Mouse (Mus musculus): ENCODE results near the gene Spsb3. TPM values are rescaled to one million over a fixed set of nuclear protein-coding genes. Genes with fewer than 3 reads are reported as not detected.

Gene Spsb3
- polyA plus RNA-seq, 1 experiment from 2014 or later = 86.8 TPM

DNA sequence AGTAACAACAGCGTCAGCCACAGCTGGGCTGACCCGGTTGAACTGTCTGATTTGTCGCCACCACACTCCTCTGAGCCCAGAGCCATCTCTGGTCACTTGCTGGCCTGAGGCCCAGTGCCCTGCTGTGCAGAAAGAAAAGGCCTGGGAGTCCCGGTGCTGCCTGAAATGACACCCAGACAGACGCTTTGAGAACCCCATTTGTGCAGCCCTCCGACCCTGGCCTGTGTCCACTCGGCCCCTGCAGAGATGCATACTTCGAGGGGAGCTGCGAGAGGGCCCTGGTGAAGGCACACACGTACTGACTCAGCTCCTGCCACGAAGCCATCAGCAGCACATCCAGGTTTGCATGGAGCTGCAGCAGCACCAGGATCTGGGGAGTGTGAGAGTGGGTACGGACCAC lies 6.3 kb downstream of the Spsb3 start:
- Histone ChIP-seq H3K4me1 (replicated peaks; ENCODE audit: control insufficient read depth, insufficient read depth, low read length) (peaks cover 34% of the 10 kb centered on the region), H3K9ac (replicated peaks; ENCODE audit: low read depth, low read length) (no peak overlapping the region), H3K9me3 (ENCODE audit: control insufficient read depth, low read length) (no peaks in the 10 kb centered on the region), H3K27ac (ENCODE audit: low read length) (no peak overlapping the region), H3K36me3 (ENCODE audit: control insufficient read depth, insufficient read depth) (peaks cover 22% of the 10 kb centered on the region), H3K4me2 (ENCODE audit: low read length) (no peak overlapping the region), H3K4me3 (replicated peaks; ENCODE audit: low read length) (no peak overlapping the region), H3K27me3 (replicated peaks; ENCODE audit: control insufficient read depth, insufficient read depth, low read length) (no peaks in the 10 kb centered on the region)
- no peak for ATAC-seq
- 87% methylated on average over 12 of the region's 12 CpGs for WGBS

DNA sequence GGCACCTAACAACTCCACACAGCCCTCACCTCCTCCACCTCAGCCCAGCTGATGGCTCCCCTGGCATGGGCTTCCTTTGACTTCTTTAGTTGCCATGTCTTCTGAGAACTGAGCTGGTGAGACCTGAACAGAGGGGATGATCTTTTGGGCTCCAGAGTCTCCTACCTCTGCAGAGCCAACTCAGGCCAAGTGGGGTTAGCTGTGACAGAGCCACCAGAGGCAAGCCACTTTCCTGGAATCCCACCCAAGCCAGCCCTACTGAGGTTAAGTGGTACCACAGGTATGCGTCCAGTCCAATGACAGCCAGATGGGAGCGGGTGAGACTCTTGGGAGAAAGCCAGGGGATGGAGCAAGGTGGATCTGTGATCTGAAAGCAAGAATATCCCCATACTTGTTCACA lies 6.8 kb downstream of the Spsb3 start:
- H3K9me3 ChIP-seq (ENCODE audit: control insufficient read depth, low read length) = no peaks in the 10 kb centered on the region
- 98% methylated on average over 2 of the region's 2 CpGs for WGBS
- no peak for ATAC-seq
- H3K9ac ChIP-seq (replicated peaks; ENCODE audit: low read depth, low read length) = no peak overlapping the region
- peaks cover 22% of the 10 kb centered on the region for H3K36me3 ChIP-seq (ENCODE audit: control insufficient read depth, insufficient read depth)
- H3K27me3 ChIP-seq (replicated peaks; ENCODE audit: control insufficient read depth, insufficient read depth, low read length) = no peaks in the 10 kb centered on the region
- H3K27ac ChIP-seq (ENCODE audit: low read length) = no peak overlapping the region
- H3K4me2 ChIP-seq (ENCODE audit: low read length) = no peak overlapping the region
- H3K4me1 ChIP-seq (replicated peaks; ENCODE audit: control insufficient read depth, insufficient read depth, low read length) = peaks cover 31% of the 10 kb centered on the region
- no peak overlapping the region for H3K4me3 ChIP-seq (replicated peaks; ENCODE audit: low read length)

DNA sequence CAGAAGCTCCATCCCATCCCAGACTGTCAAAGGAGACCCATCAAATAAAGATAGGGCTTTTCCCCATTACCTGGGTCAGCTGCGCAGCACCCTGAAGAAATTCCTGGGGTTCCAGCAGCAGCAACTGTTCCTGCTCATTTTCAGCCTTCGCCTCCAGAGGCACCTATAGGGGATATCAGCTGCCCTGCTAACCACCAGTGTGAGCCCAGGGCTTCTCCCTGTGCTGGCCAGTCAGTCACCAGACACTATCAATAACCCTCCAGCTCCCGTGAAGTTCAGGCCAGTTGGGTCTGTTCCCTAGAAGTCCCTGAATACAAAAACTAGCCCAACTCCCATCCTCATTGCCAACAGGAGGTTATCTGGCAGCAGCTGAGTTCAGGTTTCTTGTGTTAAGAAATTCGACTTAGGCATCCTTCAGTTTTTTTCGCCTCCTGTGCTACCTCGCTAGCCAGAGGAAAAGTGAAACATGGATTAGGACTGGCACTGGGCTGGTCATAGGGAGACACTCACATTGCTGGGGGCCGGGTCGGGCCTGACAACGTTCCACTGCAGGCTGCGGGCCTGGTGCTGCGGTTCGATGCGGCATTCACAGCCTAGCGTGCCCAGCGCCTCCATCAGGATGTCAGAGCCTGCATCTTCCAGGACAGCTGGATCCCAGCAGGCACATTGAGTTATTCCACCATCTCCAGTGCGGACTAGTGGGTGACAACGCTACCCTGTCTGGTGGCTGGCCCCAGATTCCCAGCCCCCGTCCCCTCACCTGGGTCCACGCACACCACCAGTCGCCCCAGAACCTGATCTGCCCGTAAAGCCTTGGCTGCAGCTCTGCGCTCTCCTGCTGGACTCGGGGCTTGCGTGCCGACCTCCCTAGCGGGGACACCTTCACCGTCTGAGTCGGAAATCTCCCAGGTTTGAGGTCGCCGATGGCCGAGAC lies 7.9 kb downstream of the Spsb3 start:
- H3K4me1 ChIP-seq (replicated peaks; ENCODE audit: control insufficient read depth, insufficient read depth, low read length) = peaks cover 31% of the 10 kb centered on the region
- peak overlapping the region; percentile 92 for H3K4me2 ChIP-seq (ENCODE audit: low read length)
- 11% methylated on average over 31 of the region's 31 CpGs for WGBS
- ATAC-seq = no peak
- H3K9me3 ChIP-seq (ENCODE audit: control insufficient read depth, low read length) = no peaks in the 10 kb centered on the region
- H3K4me3 ChIP-seq (replicated peaks; ENCODE audit: low read length) = peak overlapping the region; percentile 87
- peak overlapping the region; percentile 77 for H3K27ac ChIP-seq (ENCODE audit: low read length)
- peaks cover 29% of the 10 kb centered on the region for H3K36me3 ChIP-seq (ENCODE audit: control insufficient read depth, insufficient read depth)
- no peaks in the 10 kb centered on the region for H3K27me3 ChIP-seq (replicated peaks; ENCODE audit: control insufficient read depth, insufficient read depth, low read length)
- H3K9ac ChIP-seq (replicated peaks; ENCODE audit: low read depth, low read length) = peak overlapping the region; percentile 84

DNA sequence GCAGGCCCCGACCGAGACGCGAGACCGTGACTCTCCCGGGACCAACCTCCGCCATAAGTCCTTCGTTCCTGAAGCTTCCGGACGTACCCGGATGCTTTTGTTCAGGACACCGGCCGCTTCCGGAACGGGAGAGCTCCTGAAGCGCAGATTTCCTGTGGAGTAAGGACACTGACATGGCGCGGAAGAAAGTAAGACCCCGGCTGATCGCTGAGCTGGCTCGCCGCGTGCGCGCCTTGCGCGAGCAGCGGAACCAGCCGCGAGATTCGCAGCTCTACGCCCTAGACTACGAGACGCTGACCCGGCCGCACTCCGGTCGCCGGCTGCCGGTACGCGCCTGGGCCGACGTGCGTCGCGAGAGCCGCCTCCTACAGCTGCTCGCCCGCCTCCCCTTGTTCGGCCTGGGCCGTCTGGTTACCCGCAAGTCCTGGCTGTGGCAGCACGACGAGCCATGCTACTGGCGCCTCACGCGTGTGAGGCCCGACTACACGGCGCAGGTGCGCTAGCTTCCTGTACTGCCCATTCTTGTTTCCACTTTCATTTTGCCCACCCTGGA lies 8.6 kb downstream of the Spsb3 start, which contains the start of the genes Eme2 and Mrps34:
Eme2 (minus strand) TSS at position 93 of the 553 bp plus-strand sequence.
Mrps34 (plus strand) TSS at position 122 of the 553 bp plus-strand sequence.
- Histone ChIP-seq H3K9ac (replicated peaks; ENCODE audit: low read depth, low read length) (peak within 1 kb of the TSS; percentile 84), H3K4me2 (ENCODE audit: low read length) (peak within 1 kb of the TSS; percentile 92), H3K36me3 (ENCODE audit: control insufficient read depth, insufficient read depth) (peaks cover 28% of the 10 kb centered on the region), H3K4me1 (replicated peaks; ENCODE audit: control insufficient read depth, insufficient read depth, low read length) (peaks cover 31% of the 10 kb centered on the region), H3K9me3 (ENCODE audit: control insufficient read depth, low read length) (no peaks in the 10 kb centered on the region), H3K4me3 (replicated peaks; ENCODE audit: low read length) (peak within 1 kb of the TSS; percentile 87), H3K27me3 (replicated peaks; ENCODE audit: control insufficient read depth, insufficient read depth, low read length) (no peaks in the 10 kb centered on the region), H3K27ac (ENCODE audit: low read length) (peak within 1 kb of the TSS; percentile 77)
- under 1% methylated on average over 62 of the region's 62 CpGs for WGBS
- ATAC-seq = peak; percentile 60

DNA sequence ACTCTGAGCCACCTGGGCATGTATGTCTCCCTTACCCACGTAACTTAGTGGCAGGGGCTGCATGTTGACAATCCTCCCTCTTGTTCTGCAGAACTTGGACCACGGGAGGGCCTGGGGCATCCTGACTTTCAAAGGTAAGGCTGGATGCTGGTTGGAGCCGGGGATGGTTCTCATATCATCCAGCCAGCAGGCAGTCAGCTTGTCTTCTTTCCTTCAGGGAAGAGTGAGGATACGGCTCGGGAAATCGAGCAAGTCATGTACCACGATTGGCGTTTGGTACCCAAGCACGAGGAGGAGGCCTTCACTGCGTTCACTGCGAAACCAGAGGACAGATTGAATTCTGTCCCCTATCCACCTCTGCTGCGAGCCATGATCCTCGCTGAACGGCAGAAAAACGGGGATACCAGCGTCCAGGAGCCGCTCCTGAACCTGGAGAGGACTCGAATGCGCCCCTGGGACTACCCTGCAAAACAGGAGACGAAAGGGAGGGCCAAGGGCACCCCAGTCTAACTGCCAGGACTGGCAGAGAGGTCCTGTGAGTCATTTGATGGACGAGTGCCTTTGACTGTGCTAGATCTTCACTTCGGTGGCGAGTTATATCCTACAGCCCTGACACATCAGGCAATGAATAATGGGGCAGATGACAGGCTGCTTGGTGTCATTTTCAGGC lies 9.3 kb downstream of the Spsb3 start:
- Histone ChIP-seq H3K36me3 (ENCODE audit: control insufficient read depth, insufficient read depth) (peaks cover 25% of the 10 kb centered on the region), H3K9ac (replicated peaks; ENCODE audit: low read depth, low read length) (peak overlapping the region; percentile 84), H3K4me2 (ENCODE audit: low read length) (peak overlapping the region; percentile 92), H3K4me3 (replicated peaks; ENCODE audit: low read length) (peak overlapping the region; percentile 87), H3K9me3 (ENCODE audit: control insufficient read depth, low read length) (no peaks in the 10 kb centered on the region), H3K27me3 (replicated peaks; ENCODE audit: control insufficient read depth, insufficient read depth, low read length) (no peaks in the 10 kb centered on the region), H3K27ac (ENCODE audit: low read length) (peak overlapping the region; percentile 77), H3K4me1 (replicated peaks; ENCODE audit: control insufficient read depth, insufficient read depth, low read length) (peaks cover 31% of the 10 kb centered on the region)
- 9% methylated on average over 23 of the region's 23 CpGs for WGBS
- ATAC-seq = no peak

DNA sequence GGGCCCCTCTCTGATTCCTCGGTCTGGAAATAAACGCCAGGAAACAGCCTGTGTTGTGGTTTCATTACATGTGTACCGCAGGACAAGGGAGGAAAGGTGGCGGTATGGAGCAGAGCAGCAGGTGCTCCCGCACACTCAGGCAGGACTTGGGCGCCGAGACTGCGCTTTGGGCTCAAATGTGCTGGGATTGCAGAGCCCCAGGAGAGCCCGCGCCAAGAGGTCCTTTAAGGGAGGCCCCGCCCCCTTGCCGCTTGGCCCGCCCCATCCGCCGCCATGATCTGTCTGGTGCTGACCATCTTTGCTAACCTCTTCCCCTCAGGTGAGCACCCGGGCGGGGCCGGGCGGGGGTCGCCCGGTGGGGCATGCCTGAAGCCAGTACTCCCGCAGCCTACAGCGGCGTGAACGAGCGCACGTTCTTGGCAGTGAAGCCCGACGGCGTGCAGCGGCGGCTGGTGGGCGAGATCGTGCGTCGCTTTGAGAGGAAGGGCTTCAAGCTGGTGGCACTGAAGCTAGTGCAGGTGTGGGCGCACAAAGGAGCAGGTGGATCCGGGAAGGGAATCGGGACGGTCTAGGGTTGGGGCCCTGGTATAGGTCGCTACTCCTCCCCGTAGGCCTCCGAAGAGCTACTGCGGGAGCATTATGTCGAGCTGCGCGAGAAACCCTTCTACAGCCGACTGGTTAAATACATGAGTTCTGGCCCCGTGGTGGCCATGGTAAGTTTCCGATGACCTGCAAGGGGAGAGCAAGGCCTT lies 10.0 kb downstream of the Spsb3 start, which contains the start of gene Nme3:
Nme3 (plus strand) TSS at position 260 of the 752 bp plus-strand sequence.
- WGBS = under 1% methylated on average over 50 of the region's 50 CpGs
- peak within 1 kb of the TSS; percentile 87 for H3K4me3 ChIP-seq (replicated peaks; ENCODE audit: low read length)
- peaks cover 31% of the 10 kb centered on the region for H3K4me1 ChIP-seq (replicated peaks; ENCODE audit: control insufficient read depth, insufficient read depth, low read length)
- H3K36me3 ChIP-seq (ENCODE audit: control insufficient read depth, insufficient read depth) = peaks cover 22% of the 10 kb centered on the region
- no peaks in the 10 kb centered on the region for H3K9me3 ChIP-seq (ENCODE audit: control insufficient read depth, low read length)
- no peaks in the 10 kb centered on the region for H3K27me3 ChIP-seq (replicated peaks; ENCODE audit: control insufficient read depth, insufficient read depth, low read length)
- peak; percentile 75 for ATAC-seq
- peak within 1 kb of the TSS; percentile 87 for H3K27ac ChIP-seq (ENCODE audit: low read length)
- H3K4me2 ChIP-seq (ENCODE audit: low read length) = peak within 1 kb of the TSS; percentile 92
- H3K9ac ChIP-seq (replicated peaks; ENCODE audit: low read depth, low read length) = peak within 1 kb of the TSS; percentile 84

DNA sequence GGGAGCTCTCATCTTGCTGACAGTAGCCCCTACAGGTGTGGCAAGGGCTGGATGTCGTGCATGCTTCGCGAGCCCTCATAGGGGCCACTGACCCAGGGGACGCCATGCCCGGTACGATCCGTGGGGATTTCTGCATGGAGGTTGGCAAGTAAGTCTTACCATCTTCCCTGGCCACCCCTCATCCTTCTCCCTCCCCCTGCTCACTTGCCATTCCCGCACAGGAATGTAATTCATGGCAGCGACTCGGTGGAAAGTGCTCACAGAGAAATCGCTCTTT lies 10.5 kb downstream of the Spsb3 start:
- 29% methylated on average over 11 of the region's 11 CpGs for WGBS
- H3K27me3 ChIP-seq (replicated peaks; ENCODE audit: control insufficient read depth, insufficient read depth, low read length) = no peaks in the 10 kb centered on the region
- peak overlapping the region; percentile 87 for H3K27ac ChIP-seq (ENCODE audit: low read length)
- peaks cover 25% of the 10 kb centered on the region for H3K36me3 ChIP-seq (ENCODE audit: control insufficient read depth, insufficient read depth)
- H3K4me3 ChIP-seq (replicated peaks; ENCODE audit: low read length) = peak overlapping the region; percentile 87
- H3K9ac ChIP-seq (replicated peaks; ENCODE audit: low read depth, low read length) = peak overlapping the region; percentile 84
- peaks cover 31% of the 10 kb centered on the region for H3K4me1 ChIP-seq (replicated peaks; ENCODE audit: control insufficient read depth, insufficient read depth, low read length)
- no peaks in the 10 kb centered on the region for H3K9me3 ChIP-seq (ENCODE audit: control insufficient read depth, low read length)
- no peak for ATAC-seq
- H3K4me2 ChIP-seq (ENCODE audit: low read length) = peak overlapping the region; percentile 92

DNA sequence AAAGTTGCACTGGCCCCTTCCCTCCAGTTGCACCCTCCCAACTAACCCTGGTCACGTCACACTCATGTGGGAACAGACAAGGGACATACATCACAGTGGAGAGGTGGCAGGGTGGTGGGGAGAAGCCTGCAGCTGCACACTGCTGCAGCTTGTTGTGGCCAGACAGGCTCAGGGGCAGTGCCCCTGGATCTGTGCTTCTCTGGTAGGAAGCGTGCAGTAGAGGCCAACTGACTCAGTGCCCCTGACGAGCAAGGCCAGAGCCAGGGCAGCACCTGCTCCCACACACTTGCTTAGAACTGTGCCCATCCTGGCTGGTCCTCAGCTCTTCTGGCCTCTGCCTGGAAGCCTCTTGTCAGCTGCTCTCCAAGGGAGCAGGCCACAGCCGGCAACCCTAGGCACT lies 11.2 kb downstream of the Spsb3 start:
- H3K27ac ChIP-seq (ENCODE audit: low read length) = no peak overlapping the region
- no peak for ATAC-seq
- WGBS = 77% methylated on average over 4 of the region's 4 CpGs
- H3K4me2 ChIP-seq (ENCODE audit: low read length) = peak overlapping the region; percentile 92
- H3K4me3 ChIP-seq (replicated peaks; ENCODE audit: low read length) = peak overlapping the region; percentile 87
- H3K27me3 ChIP-seq (replicated peaks; ENCODE audit: control insufficient read depth, insufficient read depth, low read length) = no peaks in the 10 kb centered on the region
- no peaks in the 10 kb centered on the region for H3K9me3 ChIP-seq (ENCODE audit: control insufficient read depth, low read length)
- peaks cover 31% of the 10 kb centered on the region for H3K4me1 ChIP-seq (replicated peaks; ENCODE audit: control insufficient read depth, insufficient read depth, low read length)
- H3K36me3 ChIP-seq (ENCODE audit: control insufficient read depth, insufficient read depth) = peaks cover 29% of the 10 kb centered on the region
- H3K9ac ChIP-seq (replicated peaks; ENCODE audit: low read depth, low read length) = no peak overlapping the region
